Mouse (Mus musculus) C2C12 (cell line): Measurements from ENCODE around the gene Plce1.

ENCODE experiments used
- CEBPB ChIP-seq: IDR thresholded peaks from one replicate; pipeline ENCODE4 v1.6.1; 2011; ENCODE audit warnings: low read depth, mild to moderate bottlenecking, control low read depth, moderate library complexity
- CTCF ChIP-seq: IDR thresholded peaks from one replicate; pipeline ENCODE4 v1.5.1; 2011; ENCODE audit not compliant: control insufficient read depth, insufficient read depth, insufficient read length
- FOSL1 ChIP-seq: IDR thresholded peaks from one replicate; pipeline ENCODE4 v1.8.0; 2011; ENCODE audit warnings: mild to moderate bottlenecking, low read length; ENCODE audit not compliant: poor library complexity, insufficient read depth, severe bottlenecking
- MAX ChIP-seq: IDR thresholded peaks from one replicate; pipeline ENCODE4 v1.6.1; 2011; ENCODE audit warnings: mild to moderate bottlenecking, control low read depth
- MYOD1 ChIP-seq: IDR thresholded peaks from one replicate; pipeline ENCODE4 v1.6.1; 2011; ENCODE audit warnings: low read depth; ENCODE audit not compliant: control insufficient read depth, insufficient read length
- MYOG ChIP-seq: IDR thresholded peaks from one replicate; pipeline ENCODE4 v1.6.1; 2011; ENCODE audit not compliant: control insufficient read depth, insufficient read length; ENCODE audit errors: extremely low read depth
- USF1 ChIP-seq: IDR thresholded peaks from one replicate; pipeline ENCODE4 v1.6.1; 2011; ENCODE audit warnings: low read depth, mild to moderate bottlenecking, control low read depth, moderate library complexity

GRCm38 (mm10) chr19:38688741-38689507 lies 208.0 kb downstream of the Plce1 start:
- TF ChIP-seq CTCF, result no peak
- no peak for TF ChIP-seq USF1
- TF ChIP-seq MYOG, result no peak
- no peak for TF ChIP-seq CEBPB
- no peak for TF ChIP-seq FOSL1
- no peak for TF ChIP-seq MYOD1
- TF ChIP-seq MAX, result no peak
